Mouse (Mus musculus) heart, embryonic 15.5 days (tissue): ENCODE results near the gene Tbata. TPM values are rescaled to one million over a fixed set of nuclear protein-coding genes. Genes with fewer than 3 reads are reported as not detected.

Source experiments
- ATAC-seq: fragments of 200-750 bp; cut with Nextera tagmentation; replicated peaks from 2 replicates; pipeline ENCODE4 v1.8.0; 2017; ENCODE audit warnings: low read depth, moderate TSS enrichment; ENCODE audit not compliant: insufficient number of reproducible peaks, insufficient read depth, low FRiP score
- H3K27ac ChIP-seq: fragments of 300-500 bp; sonication (generic); 2 replicates; pipeline ENCODE4 v1.5.1; 2015; ENCODE audit warnings: mild to moderate bottlenecking, inconsistent platforms
- H3K27me3 ChIP-seq: fragments of 300-500 bp; sonication (generic); 2 replicates; pipeline ENCODE4 v1.6.1; 2015; ENCODE audit warnings: inconsistent platforms
- H3K36me3 ChIP-seq: fragments of 300-500 bp; sonication (generic); 2 replicates; pipeline ENCODE4 v1.6.1; 2015; ENCODE audit warnings: mild to moderate bottlenecking, inconsistent platforms
- H3K4me1 ChIP-seq: fragments of 300-500 bp; sonication (generic); replicated peaks from 2 replicates; pipeline ENCODE4 v1.6.1; 2015; ENCODE audit warnings: inconsistent platforms
- H3K4me2 ChIP-seq: fragments of 300-500 bp; sonication (generic); 2 replicates; pipeline ENCODE4 v1.6.1; 2015; ENCODE audit warnings: inconsistent platforms, mild to moderate bottlenecking, moderate library complexity
- H3K4me3 ChIP-seq: fragments of 300-500 bp; sonication (generic); 2 replicates; pipeline ENCODE4 v1.5.1; 2015; ENCODE audit warnings: mild to moderate bottlenecking, inconsistent platforms
- H3K9ac ChIP-seq: fragments of 300-500 bp; sonication (generic); 2 replicates; pipeline ENCODE4 v1.6.1; 2015; ENCODE audit warnings: mild to moderate bottlenecking, inconsistent platforms
- H3K9me3 ChIP-seq: fragments of 300-500 bp; sonication (generic); replicated peaks from 2 replicates; pipeline ENCODE4 v1.6.1; 2016; ENCODE audit warnings: inconsistent platforms
- WGBS: fragments of 180-500 bp; shearing (Covaris S2); methylation state at CpG from one replicate; pipeline ENCODE4 v1.1.7; 2015; ENCODE audit warnings: mixed read lengths; 5-methylcytosine and 5-hydroxymethylcytosine counted together
- polyA plus RNA-seq: library from polyadenylated mRNA; unstranded; fragments of >200 nt; fragmentation: Nextera tagmentation; extraction: Ambion mirVana; gene quantifications from 2 replicates; pipeline ENCODE4 v1.2.1, GENCODE M21; 2015

The Tbata gene
- polyA plus RNA-seq: 4.3 and 41.6 TPM in 2 replicates

DNA sequence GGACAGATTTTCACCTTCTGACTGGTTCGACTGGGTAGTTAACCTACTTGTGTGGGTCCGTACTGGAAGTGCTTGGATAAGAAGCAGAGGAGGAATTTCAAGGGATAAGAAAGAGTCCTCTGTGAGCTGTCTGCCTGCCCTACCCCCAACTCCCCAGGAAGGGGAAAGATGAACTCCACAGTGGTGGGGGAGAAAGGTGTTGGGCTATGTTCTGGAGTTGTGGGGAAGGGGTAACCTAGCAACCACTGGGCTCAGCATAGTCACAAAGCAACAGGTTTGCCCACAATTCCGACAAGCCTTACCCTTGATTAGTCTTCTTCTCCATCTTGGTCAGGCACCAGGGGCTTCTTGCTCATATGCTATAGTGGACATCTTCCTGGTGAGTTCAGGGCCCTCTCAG is at the start of gene Tbata:
TSS of gene Tbata (plus strand) at position 301 of the 400 bp plus-strand sequence.
- 45% methylated on average over 3 of the region's 3 CpGs for WGBS
- ATAC-seq: no peak
- no peaks in the 10 kb centered on the region for H3K36me3 ChIP-seq

DNA sequence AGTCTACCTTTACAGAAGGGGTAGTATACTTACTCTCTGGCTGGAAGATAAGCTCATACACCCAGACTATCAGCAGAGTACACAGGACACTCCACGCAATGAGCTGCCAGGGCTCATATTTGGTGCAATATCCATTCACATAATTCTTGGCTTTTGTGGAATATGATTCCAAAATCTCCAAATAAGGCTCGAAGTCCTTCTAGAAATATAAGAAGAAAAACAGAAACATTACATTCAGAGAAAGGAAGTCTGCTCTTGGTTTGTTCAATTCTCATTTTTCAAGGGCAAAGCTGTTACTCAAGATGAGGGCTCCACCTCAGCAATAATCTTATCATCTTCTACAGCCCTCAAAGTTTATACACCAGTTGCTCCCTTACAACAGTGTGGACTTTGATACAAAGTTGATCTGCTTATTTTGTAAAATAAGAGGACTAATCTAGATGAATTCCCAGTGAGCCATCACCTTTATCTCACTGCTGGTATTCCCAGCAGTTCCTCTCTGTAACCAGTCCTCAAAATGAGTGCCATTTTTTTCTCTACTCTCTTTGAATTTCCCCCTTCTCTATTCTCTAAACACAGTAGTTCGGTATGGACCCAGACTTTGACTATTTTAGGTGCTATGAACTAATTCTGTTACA is 48.4 kb upstream of the Tbata start:
- Histone ChIP-seq H3K27me3 (no peaks in the 10 kb centered on the region), H3K4me2 (no peak overlapping the region), H3K27ac (no peak overlapping the region), H3K36me3 (peaks cover 10% of the 10 kb centered on the region; the same call in 1 of the 2 replicates), H3K9ac (no peak overlapping the region), H3K4me1 (no peaks in the 10 kb centered on the region), H3K9me3 (no peaks in the 10 kb centered on the region), H3K4me3 (no peak overlapping the region)
- 78% methylated on average over 3 of the region's 3 CpGs for WGBS
- no peak for ATAC-seq

More for the DNA sequence above, at the start of gene Tbata:
- H3K4me3 ChIP-seq: no peak within 1 kb of the TSS
- H3K27ac ChIP-seq: no peak within 1 kb of the TSS
- H3K9ac ChIP-seq: no peak within 1 kb of the TSS
- no peaks in the 10 kb centered on the region for H3K9me3 ChIP-seq
- H3K4me2 ChIP-seq: no peak within 1 kb of the TSS
- H3K27me3 ChIP-seq: peaks cover 35% of the 10 kb centered on the region
- peaks cover 7% of the 10 kb centered on the region for H3K4me1 ChIP-seq

DNA sequence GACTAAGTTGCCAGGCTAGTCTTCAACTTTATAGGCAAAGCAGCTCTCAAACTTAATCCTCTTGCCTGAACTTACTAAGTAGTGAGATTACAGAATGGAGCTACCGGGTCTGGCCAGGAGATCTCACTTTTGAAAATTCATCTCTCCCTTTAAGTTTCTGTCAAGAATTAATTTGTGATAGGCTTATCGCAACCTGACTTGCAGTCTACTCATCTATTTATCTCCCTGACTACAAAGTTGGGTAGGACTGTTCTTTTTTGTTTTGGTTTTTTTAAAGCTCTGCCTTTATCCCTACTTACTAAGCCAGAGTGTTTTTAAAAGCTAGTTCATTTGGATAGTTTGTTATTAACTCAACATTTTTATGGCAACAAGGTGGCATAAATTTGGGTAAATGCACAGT is 47.3 kb upstream of the Tbata start:
- H3K27me3 ChIP-seq: no peaks in the 10 kb centered on the region
- no peak overlapping the region for H3K9ac ChIP-seq
- WGBS: 82% methylated on average over 2 of the region's 2 CpGs
- H3K4me2 ChIP-seq: no peak overlapping the region
- no peaks in the 10 kb centered on the region for H3K9me3 ChIP-seq
- H3K4me1 ChIP-seq: no peaks in the 10 kb centered on the region
- no peak for ATAC-seq
- H3K36me3 ChIP-seq: peaks cover 10% of the 10 kb centered on the region; the same call in 1 of the 2 replicates
- no peak overlapping the region for H3K27ac ChIP-seq
- H3K4me3 ChIP-seq: no peak overlapping the region

DNA sequence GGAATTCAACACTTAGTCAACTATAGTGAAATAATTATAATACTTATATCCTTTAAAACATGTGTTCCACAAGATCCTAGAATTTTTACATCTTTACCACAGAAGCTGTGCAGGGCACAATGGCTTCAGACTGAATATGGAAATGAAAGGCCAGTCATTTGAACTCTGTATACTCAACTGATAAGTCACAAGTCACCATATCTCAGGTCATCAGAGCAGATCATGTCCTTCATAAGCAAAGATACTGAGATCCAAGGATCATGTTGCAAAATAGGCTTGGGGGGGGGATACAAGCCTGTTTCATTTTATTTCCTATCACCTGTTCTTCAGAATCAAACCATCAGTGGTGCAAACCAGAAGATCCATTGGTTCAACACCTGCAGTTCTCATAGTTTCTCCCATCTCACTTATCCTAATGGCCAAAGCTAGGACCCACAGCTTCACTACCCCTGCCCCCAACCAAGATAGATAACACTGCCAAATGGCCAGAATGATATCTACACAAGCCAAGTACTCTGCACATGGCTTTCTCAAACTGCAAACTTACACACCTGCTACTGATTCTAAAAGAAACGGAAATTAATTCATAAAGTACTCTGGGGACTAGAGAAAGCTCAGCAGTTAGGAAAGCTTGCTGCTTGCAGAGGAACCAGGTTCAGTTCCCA is 42.9 kb upstream of the Tbata start:
- Histone ChIP-seq H3K27ac (no peak overlapping the region), H3K9me3 (no peaks in the 10 kb centered on the region), H3K27me3 (no peaks in the 10 kb centered on the region), H3K4me1 (no peaks in the 10 kb centered on the region), H3K4me2 (no peak overlapping the region), H3K36me3 (no peaks in the 10 kb centered on the region; the same call in 1 of the 2 replicates), H3K4me3 (no peak overlapping the region), H3K9ac (no peak overlapping the region)
- 83% methylated on average over 1 of the region's 1 CpGs for WGBS
- no peak for ATAC-seq

DNA sequence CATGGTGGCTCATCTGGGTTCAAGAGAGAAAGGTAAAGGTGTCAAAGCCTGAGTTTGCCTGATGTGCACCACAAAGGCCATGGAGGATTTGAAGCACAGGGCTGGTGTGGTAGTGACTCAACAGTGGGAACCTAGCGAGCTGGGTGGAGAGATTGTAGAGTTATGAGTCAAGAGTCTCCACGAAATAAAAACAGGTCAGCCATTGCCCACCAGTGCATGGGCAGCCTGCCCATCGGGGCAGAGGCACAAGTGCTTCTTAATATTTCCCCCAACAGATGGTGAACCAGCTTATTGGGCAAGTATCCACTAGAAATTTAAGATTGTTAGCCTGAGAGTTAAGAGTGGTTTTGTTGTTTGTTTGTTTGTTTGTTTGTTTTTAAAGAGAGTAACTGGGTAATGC is 40.8 kb upstream of the Tbata start:
- Histone ChIP-seq H3K4me1 (no peaks in the 10 kb centered on the region), H3K4me2 (no peak overlapping the region), H3K36me3 (no peaks in the 10 kb centered on the region; the same call in 1 of the 2 replicates), H3K4me3 (no peak overlapping the region), H3K9me3 (no peaks in the 10 kb centered on the region), H3K27ac (no peak overlapping the region), H3K9ac (no peak overlapping the region), H3K27me3 (no peaks in the 10 kb centered on the region)
- ATAC-seq: no peak
- 86% methylated on average over 3 of the region's 3 CpGs for WGBS

DNA sequence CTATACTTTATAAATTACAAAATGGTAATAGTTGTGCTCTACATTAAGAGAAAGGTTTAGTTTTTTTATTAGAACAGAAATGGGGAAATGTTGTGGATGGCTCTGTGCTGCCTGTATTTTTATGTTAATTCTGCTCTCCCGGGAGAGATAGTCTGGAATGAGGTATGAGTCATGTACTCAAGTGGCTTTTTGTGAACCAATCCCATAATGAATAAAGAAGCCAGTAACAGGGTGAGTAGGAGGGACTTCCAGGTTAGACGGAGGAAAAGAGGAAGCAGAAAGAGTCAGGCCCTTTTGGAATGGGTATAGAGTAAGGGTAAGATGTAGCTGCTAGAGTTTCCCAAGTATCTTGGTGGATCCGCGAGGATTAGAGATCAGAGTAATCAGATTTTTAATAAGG is 37.7 kb upstream of the Tbata start:
- H3K36me3 ChIP-seq: no peaks in the 10 kb centered on the region; the same call in 1 of the 2 replicates
- H3K4me3 ChIP-seq: no peak overlapping the region
- ATAC-seq: no peak
- no peaks in the 10 kb centered on the region for H3K27me3 ChIP-seq
- H3K9ac ChIP-seq: no peak overlapping the region
- H3K4me1 ChIP-seq: no peaks in the 10 kb centered on the region
- H3K9me3 ChIP-seq: no peaks in the 10 kb centered on the region
- no peak overlapping the region for H3K4me2 ChIP-seq
- H3K27ac ChIP-seq: no peak overlapping the region
- 71% methylated on average over 4 of the region's 4 CpGs for WGBS

DNA sequence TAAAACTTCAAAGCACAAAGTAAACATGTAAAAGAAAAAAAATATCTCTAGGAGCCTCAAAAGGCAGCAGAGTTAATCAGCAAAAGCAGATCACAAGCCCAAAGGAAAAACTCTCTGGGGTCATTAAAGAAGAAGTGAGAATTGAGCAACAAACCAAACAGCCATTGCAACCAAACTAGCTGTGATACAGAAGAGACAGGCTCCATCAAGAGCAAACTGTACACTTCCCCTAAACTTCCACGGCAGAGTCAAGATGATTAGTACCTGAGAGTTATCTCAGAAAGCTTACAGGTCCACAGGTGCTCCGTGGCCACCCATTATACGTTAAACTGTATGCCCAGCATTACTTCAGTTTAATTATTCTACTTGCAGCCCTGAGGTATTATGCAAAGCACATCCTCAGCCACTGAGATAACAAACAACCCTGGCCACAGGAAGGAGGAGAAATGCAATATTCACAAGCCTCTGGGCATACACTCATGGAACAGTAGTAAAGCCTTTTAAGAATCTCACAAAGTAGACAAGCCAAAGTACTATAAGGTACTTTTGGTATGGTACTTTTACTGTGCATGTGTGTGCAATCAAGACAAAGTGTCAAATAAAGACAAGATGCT is 36.4 kb upstream of the Tbata start:
- Histone ChIP-seq H3K27me3 (no peaks in the 10 kb centered on the region), H3K27ac (no peak overlapping the region), H3K9ac (no peak overlapping the region), H3K4me1 (no peaks in the 10 kb centered on the region), H3K4me3 (no peak overlapping the region), H3K9me3 (no peaks in the 10 kb centered on the region), H3K4me2 (no peak overlapping the region), H3K36me3 (peaks cover 2% of the 10 kb centered on the region; the same call in 1 of the 2 replicates)
- 51% methylated on average over 3 of the region's 3 CpGs for WGBS
- no peak for ATAC-seq

DNA sequence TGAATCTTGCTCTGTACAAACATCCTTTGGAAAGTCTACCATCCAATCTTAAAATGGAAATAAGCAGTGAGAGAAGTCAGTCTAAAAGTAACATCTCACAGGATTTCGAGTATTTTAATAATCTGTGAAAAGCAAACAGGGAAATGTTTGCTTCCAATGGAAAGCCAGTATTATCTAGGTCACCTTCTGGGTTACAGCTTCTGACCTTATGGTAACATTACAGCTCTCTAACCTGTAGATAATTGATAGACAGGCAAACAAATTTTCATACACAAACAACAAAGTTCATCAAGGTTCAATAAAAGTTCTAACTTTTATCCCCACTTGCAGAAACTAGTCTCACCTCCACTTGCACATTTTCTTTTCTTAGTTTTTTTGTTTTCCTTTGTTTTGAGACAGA is 34.2 kb upstream of the Tbata start:
- no peak overlapping the region for H3K4me3 ChIP-seq
- 61% methylated on average over 1 of the region's 1 CpGs for WGBS
- H3K9me3 ChIP-seq: no peaks in the 10 kb centered on the region
- no peak overlapping the region for H3K27ac ChIP-seq
- peaks cover 2% of the 10 kb centered on the region; the same call in 1 of the 2 replicates for H3K36me3 ChIP-seq
- H3K4me2 ChIP-seq: no peak overlapping the region
- H3K4me1 ChIP-seq: no peaks in the 10 kb centered on the region
- H3K27me3 ChIP-seq: no peaks in the 10 kb centered on the region
- ATAC-seq: no peak
- no peak overlapping the region for H3K9ac ChIP-seq

DNA sequence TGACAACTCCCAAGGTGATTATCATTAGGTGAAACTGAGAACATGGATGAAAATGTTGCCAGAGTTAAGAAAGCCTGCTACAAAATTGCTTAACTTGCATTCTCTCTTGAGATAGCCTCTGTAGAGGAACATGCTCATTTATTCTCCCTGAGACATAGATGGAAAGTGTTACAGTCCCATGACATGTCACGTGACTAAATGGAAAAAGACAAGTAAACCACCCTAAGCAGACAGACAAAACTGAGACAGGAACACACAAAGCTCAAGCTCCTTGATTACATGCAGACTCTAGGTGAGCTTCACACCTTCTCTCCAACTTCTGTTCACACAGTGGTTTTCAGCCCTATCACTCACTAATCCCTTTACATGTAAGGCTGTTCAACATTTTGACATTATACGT is 28.4 kb upstream of the Tbata start:
- Histone ChIP-seq H3K27me3 (no peaks in the 10 kb centered on the region), H3K4me2 (no peak overlapping the region), H3K36me3 (peaks cover 2% of the 10 kb centered on the region; the same call in 1 of the 2 replicates), H3K27ac (no peak overlapping the region), H3K9ac (no peak overlapping the region), H3K9me3 (no peaks in the 10 kb centered on the region), H3K4me3 (no peak overlapping the region), H3K4me1 (peaks cover 5% of the 10 kb centered on the region)
- 78% methylated on average over 2 of the region's 2 CpGs for WGBS
- ATAC-seq: no peak

DNA sequence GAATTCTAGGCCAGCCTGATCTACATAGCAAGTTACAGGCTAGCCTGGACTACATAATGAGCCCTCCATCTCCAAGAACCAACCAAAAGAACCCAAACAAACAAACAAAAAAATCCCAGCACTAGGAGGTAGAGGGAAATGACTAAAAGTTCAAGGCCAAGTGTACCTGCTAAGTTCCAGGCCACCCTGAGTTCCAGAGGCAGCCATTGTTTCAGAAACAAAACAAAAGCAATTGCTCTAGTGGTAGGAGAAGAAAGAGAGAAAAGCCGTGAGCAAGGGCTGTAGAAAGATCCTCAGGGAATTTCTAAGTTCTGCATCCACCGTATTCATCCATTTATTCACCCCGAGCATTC is 26.0 kb upstream of the Tbata start:
- WGBS: 0% methylated on average over 3 of the region's 3 CpGs
- H3K4me3 ChIP-seq: peak overlapping the region; percentile 91
- ATAC-seq: no peak

DNA sequence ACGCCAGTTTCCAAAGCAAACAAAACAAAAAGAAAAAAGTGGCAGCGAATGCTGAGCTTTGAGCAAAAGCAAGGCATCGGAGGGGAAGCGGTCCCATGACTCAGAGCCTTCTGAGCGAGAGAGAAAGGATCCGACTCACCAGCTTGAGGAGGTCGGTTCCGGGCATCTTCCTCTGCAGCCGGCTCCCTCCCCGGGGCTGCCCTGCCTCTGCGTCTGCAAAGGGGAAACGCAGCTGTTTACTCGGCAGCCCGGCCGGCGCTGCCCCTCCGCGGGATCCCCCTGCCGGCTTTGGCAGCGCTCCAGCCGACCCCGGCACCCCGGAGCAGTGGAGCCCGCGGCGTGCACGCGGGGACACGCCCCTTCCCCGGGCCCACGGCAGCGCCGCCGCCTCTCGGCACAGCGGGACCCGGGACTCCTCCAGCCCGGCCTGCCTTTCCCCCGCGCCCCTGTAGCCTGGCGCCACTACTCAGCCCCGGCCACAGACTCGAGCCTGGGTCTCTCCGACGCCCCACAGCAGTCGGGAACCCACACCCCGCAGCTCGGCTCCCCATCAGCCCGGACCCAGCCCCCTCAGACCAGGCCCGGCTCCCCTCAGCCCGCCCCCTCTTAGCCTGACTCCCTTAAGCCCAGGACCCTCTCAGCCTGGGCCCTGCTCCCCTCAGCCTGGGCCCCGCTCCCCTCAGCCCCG is 25.5 kb upstream of the Tbata start:
- Histone ChIP-seq H3K4me1 (peaks cover 9% of the 10 kb centered on the region), H3K36me3 (no peaks in the 10 kb centered on the region; the same call in 1 of the 2 replicates), H3K4me2 (peak overlapping the region; percentile 100), H3K4me3 (peak overlapping the region; percentile 91), H3K27ac (peak overlapping the region; percentile 95), H3K9ac (peak overlapping the region; percentile 92), H3K9me3 (no peaks in the 10 kb centered on the region), H3K27me3 (no peaks in the 10 kb centered on the region)
- ATAC-seq: peak; percentile 25
- WGBS: under 1% methylated on average over 42 of the region's 53 CpGs

More for the DNA sequence above, 26.0 kb upstream of the Tbata start:
- H3K4me2 ChIP-seq: peak overlapping the region; percentile 100
- H3K4me1 ChIP-seq: peaks cover 9% of the 10 kb centered on the region
- H3K27ac ChIP-seq: peak overlapping the region; percentile 95
- H3K9ac ChIP-seq: peak overlapping the region; percentile 92
- no peaks in the 10 kb centered on the region for H3K9me3 ChIP-seq
- no peaks in the 10 kb centered on the region for H3K27me3 ChIP-seq
- H3K36me3 ChIP-seq: no peaks in the 10 kb centered on the region; the same call in 1 of the 2 replicates
